Mouse (Mus musculus) ES-E14 (cell line): Measurements from ENCODE around the gene Zfp719. TPM values are rescaled to one million over a fixed set of nuclear protein-coding genes. Genes with fewer than 3 reads are reported as not detected.

Source experiments
- DNase-seq: peaks from one replicate; pipeline ENCODE4 v3.0.0-alpha.2; 2013; ENCODE audit warnings: low read depth, low spot score
- H3K27ac ChIP-seq: 2 replicates; pipeline ENCODE4 v1.5.1; 2012; ENCODE audit warnings: low read depth, mild to moderate bottlenecking, low read length, moderate library complexity, mixed read lengths; ENCODE audit not compliant: poor library complexity, insufficient read depth, severe bottlenecking
- H3K36me3 ChIP-seq: 2 replicates; pipeline ENCODE4 v1.6.1; 2012; ENCODE audit warnings: mild to moderate bottlenecking, low read length, moderate library complexity, mixed read lengths; ENCODE audit not compliant: control insufficient read depth, poor library complexity, insufficient read depth, severe bottlenecking
- H3K4me1 ChIP-seq, 2 experiments: fragments of 150-350 bp in 1 of 2; sonication (generic) in 1 of 2; 2 replicates each; pipeline ENCODE4 v1.6.1; 2012; ENCODE audit warnings: low read length in 2 of 2, mild to moderate bottlenecking in 1 of 2, mixed read lengths in 1 of 2; ENCODE audit not compliant: control insufficient read depth in 2 of 2, insufficient read depth in 2 of 2, poor library complexity in 1 of 2
- H3K4me3 ChIP-seq, 2 experiments: fragments of 150-350 bp in 1 of 2; sonication (generic) in 1 of 2; 2 replicates each; pipeline ENCODE4 v1.5.1; 2012; ENCODE audit warnings: low read length in 2 of 2, low read depth in 1 of 2, mild to moderate bottlenecking in 1 of 2, mixed read lengths in 1 of 2; ENCODE audit not compliant: insufficient read depth in 1 of 2, poor library complexity in 1 of 2, severe bottlenecking in 1 of 2
- H3K9ac ChIP-seq: 2 replicates; pipeline ENCODE4 v1.6.1; 2012; ENCODE audit warnings: low read depth, mild to moderate bottlenecking, low read length, mixed read lengths; ENCODE audit not compliant: poor library complexity, insufficient read depth, severe bottlenecking
- H3K9me3 ChIP-seq: fragments of 150-350 bp; sonication (generic); 2 replicates; pipeline ENCODE4 v1.6.1; 2012; ENCODE audit warnings: low read depth, mild to moderate bottlenecking, low read length; ENCODE audit not compliant: control insufficient read depth, insufficient read depth
- CHD2 ChIP-seq: IDR thresholded peaks from 2 replicates; pipeline ENCODE4 v1.6.1; 2014; ENCODE audit warnings: mild to moderate bottlenecking, low read depth, low read length, inconsistent platforms
- HCFC1 ChIP-seq: IDR thresholded peaks from 2 replicates; pipeline ENCODE4 v1.6.1; 2012; ENCODE audit warnings: low read length, inconsistent platforms, borderline replicate concordance; ENCODE audit not compliant: insufficient read depth
- MAFK ChIP-seq: IDR thresholded peaks from 2 replicates; pipeline ENCODE4 v1.6.1; 2014; ENCODE audit warnings: mild to moderate bottlenecking, low read depth, low read length, inconsistent platforms; ENCODE audit not compliant: insufficient read depth
- ZC3H11A ChIP-seq: IDR thresholded peaks from 2 replicates; pipeline ENCODE4 v1.6.1; 2012; ENCODE audit warnings: low read depth, mild to moderate bottlenecking, inconsistent platforms, low read length, borderline replicate concordance
- ZNF384 ChIP-seq: IDR thresholded peaks from 2 replicates; pipeline ENCODE4 v1.6.1; 2012; ENCODE audit warnings: low read depth, low read length, inconsistent platforms
- in situ Hi-C, 2 experiments: fragments of 600-800 bp; cut with MboI; formaldehyde crosslinking; loops; one replicate each; pipeline ENCODE4 v1.15.1; 2025; ENCODE audit warnings: low sequenced_read_pairs in 2 of 2, inconsistent platforms in 1 of 2; ENCODE audit not compliant: unreplicated experiment in 2 of 2
- total RNA-seq: library from RNA; depleted of rRNA; stranded (reverse); fragments of 300-350 nt; gene quantifications from 2 replicates; pipeline ENCODE4 v1.2.3, GENCODE M21; 2012

Zfp719 gene
- total RNA-seq, 1 experiment = 9.9 TPM

GRCm38 (mm10) chr7:43633940-43634339, 54.5 kb downstream of the Zfp719 start:
- H3K9me3 ChIP-seq = no peaks in the 10 kb centered on the region
- no peak for DNase-seq
- no peak overlapping the region for H3K9ac ChIP-seq
- peaks cover 0 to 6% of the 10 kb centered on the region in 2 experiments; a peak in 1 of 4 replicates for H3K4me1 ChIP-seq
- TF ChIP-seq MAFK = no peak
- TF ChIP-seq CHD2 = no peak
- no peak for TF ChIP-seq HCFC1
- TF ChIP-seq ZNF384 = no peak
- no peak for TF ChIP-seq ZC3H11A
- no peaks in the 10 kb centered on the region for H3K36me3 ChIP-seq
- no peak overlapping the region for H3K4me3 ChIP-seq
- no peak overlapping the region for H3K27ac ChIP-seq
- in situ Hi-C loops = no loop called here

- no peaks in the 10 kb centered on the region for H3K9me3 ChIP-seq
- in situ Hi-C loops = no loop called here
- no peaks in the 10 kb centered on the region for H3K36me3 ChIP-seq
- H3K4me1 ChIP-seq = peaks cover 0 to 6% of the 10 kb centered on the region in 2 experiments; a peak in 1 of 4 replicates
- no peak within 1 kb of the TSS for H3K4me3 ChIP-seq
- no peak within 1 kb of the TSS for H3K9ac ChIP-seq
- H3K27ac ChIP-seq = no peak within 1 kb of the TSS
- TF ChIP-seq HCFC1 (no peak), MAFK (no peak), ZNF384 (no peak), CHD2 (no peak), ZC3H11A (no peak)
- no peak for DNase-seq
Measured at GRCm38 (mm10) chr7:43634500-43634899, 55.1 kb downstream of the Zfp719 start, which contains the start of gene Ceacam18. Gene Ceacam18, plus strand, starts transcription at chr7:43634707.

DNA sequence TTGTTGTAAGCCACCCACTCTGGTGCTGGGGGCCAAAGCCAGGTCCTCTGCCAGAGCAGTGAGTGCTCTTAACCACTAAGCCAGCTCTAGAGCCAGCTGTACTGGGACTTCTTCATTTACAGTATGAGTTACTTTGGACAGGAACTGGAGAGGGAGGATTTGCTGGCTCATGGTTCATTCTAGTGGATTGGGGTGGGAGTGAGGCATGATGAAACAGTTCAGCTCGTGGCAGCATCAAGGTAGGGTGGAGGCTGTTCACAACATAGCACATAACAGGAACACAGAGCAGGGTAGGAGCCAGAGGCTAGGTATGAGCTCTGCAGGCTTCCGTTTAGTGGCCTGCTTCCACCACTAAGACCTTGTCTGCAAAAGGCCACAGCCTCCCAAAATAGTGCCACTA, 56.8 kb downstream of the Zfp719 start:
- Histone ChIP-seq H3K9me3 (no peaks in the 10 kb centered on the region), H3K9ac (no peak overlapping the region), H3K36me3 (no peaks in the 10 kb centered on the region), H3K27ac (no peak overlapping the region), H3K4me1 (peaks cover 0 to 6% of the 10 kb centered on the region in 2 experiments; a peak in 1 of 4 replicates), H3K4me3 (no peak overlapping the region)
- in situ Hi-C loops = no loop called here
- DNase-seq = no peak
- TF ChIP-seq ZNF384 = no peak
- TF ChIP-seq CHD2 = no peak
- no peak for TF ChIP-seq MAFK
- no peak for TF ChIP-seq ZC3H11A
- TF ChIP-seq HCFC1 = no peak

- in situ Hi-C loops = no loop called here
- Histone ChIP-seq H3K9ac (no peak overlapping the region), H3K9me3 (no peaks in the 10 kb centered on the region), H3K36me3 (no peaks in the 10 kb centered on the region), H3K4me1 (peaks cover 0 to 6% of the 10 kb centered on the region in 2 experiments; a peak in 1 of 4 replicates), H3K27ac (no peak overlapping the region), H3K4me3 (no peak overlapping the region)
- no peak for DNase-seq
- TF ChIP-seq CHD2 (no peak), ZC3H11A (no peak), MAFK (no peak), HCFC1 (no peak), ZNF384 (no peak)
Measured at GRCm38 (mm10) chr7:43637118-43637517, 57.7 kb downstream of the Zfp719 start.
